Mouse (Mus musculus) CH12.LX (cell line): Measurements from ENCODE around the gene Abcd3. TPM values are rescaled to one million over a fixed set of nuclear protein-coding genes. Genes with fewer than 3 reads are reported as not detected.

ENCODE experiments used
- DNase-seq: peaks from one replicate; pipeline ENCODE4 v3.0.0-alpha.2; 2013; ENCODE audit errors: extremely low read depth
- H3K27ac ChIP-seq: 2 replicates; pipeline ENCODE4 v1.5.1; 2012; ENCODE audit warnings: low read depth, mild to moderate bottlenecking, control low read depth, moderate library complexity; ENCODE audit not compliant: insufficient read depth
- H3K27me3 ChIP-seq: replicated peaks from 2 replicates; pipeline ENCODE3; 2012; ENCODE audit warnings: inconsistent platforms
- H3K36me3 ChIP-seq, 2 experiments: replicated peaks in 1 of 2; 2 replicates each; pipeline versions ENCODE3 to v1.6.1; 2012; ENCODE audit warnings: inconsistent platforms in 1 of 2, low read length in 1 of 2, mild to moderate bottlenecking in 1 of 2, mixed read lengths in 1 of 2, moderate library complexity in 1 of 2; ENCODE audit not compliant: control insufficient read depth in 1 of 2, insufficient read depth in 1 of 2
- H3K4me1 ChIP-seq, 2 experiments: 2 replicates each; pipeline ENCODE4 v1.6.1; 2012; ENCODE audit warnings: inconsistent platforms in 1 of 2, moderate library complexity in 1 of 2; ENCODE audit not compliant: insufficient read depth in 2 of 2, control insufficient read depth in 1 of 2
- H3K4me2 ChIP-seq: 2 replicates; pipeline ENCODE4 v1.6.1; 2012; ENCODE audit warnings: low read depth, mild to moderate bottlenecking, control low read depth; ENCODE audit not compliant: poor library complexity, insufficient read depth, severe bottlenecking
- H3K4me3 ChIP-seq, 3 experiments: fragments of 150-350 bp in 1 of 3; sonication (generic) in 1 of 3; replicated peaks in 1 of 3; 2 replicates each; pipeline versions ENCODE3 to v1.5.1; 2011 to 2012; ENCODE audit warnings: low read depth in 2 of 3, low read length in 2 of 3, mild to moderate bottlenecking in 2 of 3, moderate library complexity in 2 of 3, control low read depth in 1 of 3, improper control_type of control experiment in 1 of 3, inconsistent platforms in 1 of 3, mixed read lengths in 1 of 3; ENCODE audit not compliant: poor library complexity in 1 of 3
- H3K79me2 ChIP-seq: replicated peaks from 2 replicates; pipeline ENCODE4 v1.6.1; 2012; ENCODE audit warnings: mild to moderate bottlenecking, moderate library complexity; ENCODE audit not compliant: control insufficient read depth, poor library complexity, insufficient read depth, severe bottlenecking; ENCODE audit errors: extremely low read depth
- H3K9ac ChIP-seq: 2 replicates; pipeline ENCODE4 v1.6.1; 2012; ENCODE audit warnings: low read depth, mild to moderate bottlenecking, control low read depth, moderate library complexity; ENCODE audit not compliant: insufficient read depth
- H3K9me3 ChIP-seq: replicated peaks from 2 replicates; pipeline ENCODE3; 2012; ENCODE audit warnings: low read length, inconsistent platforms, mixed read lengths
- BHLHE40 ChIP-seq: IDR thresholded peaks from 2 replicates; pipeline ENCODE4 v1.6.1; 2011; ENCODE audit warnings: mild to moderate bottlenecking, low read depth, low read length, improper control_type of control experiment
- CHD1 ChIP-seq: IDR thresholded peaks from 2 replicates; pipeline ENCODE4 v1.6.1; 2012; ENCODE audit warnings: low read depth, low read length, improper control_type of control experiment, inconsistent platforms
- CHD2 ChIP-seq: IDR thresholded peaks from 2 replicates; pipeline ENCODE4 v1.6.1; 2011; ENCODE audit warnings: low read length, improper control_type of control experiment
- E2F4 ChIP-seq: IDR thresholded peaks from 2 replicates; pipeline ENCODE4 v1.6.1; 2011; ENCODE audit warnings: low read depth, low read length, improper control_type of control experiment; ENCODE audit not compliant: insufficient replicate concordance
- GABPA ChIP-seq: IDR thresholded peaks from 2 replicates; pipeline ENCODE4 v1.6.1; 2012; ENCODE audit warnings: low read depth, low read length, improper control_type of control experiment, inconsistent platforms; ENCODE audit not compliant: insufficient replicate concordance
- JUN ChIP-seq: IDR thresholded peaks from 2 replicates; pipeline ENCODE4 v1.6.1; 2011; ENCODE audit warnings: low read depth, mild to moderate bottlenecking, low read length, improper control_type of control experiment, moderate library complexity; ENCODE audit not compliant: insufficient read depth
- MAFK ChIP-seq: IDR thresholded peaks from 2 replicates; pipeline ENCODE4 v1.6.1; 2011; ENCODE audit warnings: low read length, improper control_type of control experiment; ENCODE audit not compliant: insufficient replicate concordance
- MAZ ChIP-seq: IDR thresholded peaks from 2 replicates; pipeline ENCODE4 v1.6.1; 2012; ENCODE audit warnings: low read depth, mild to moderate bottlenecking, inconsistent platforms, low read length, improper control_type of control experiment, moderate library complexity
- MXI1 ChIP-seq: IDR thresholded peaks from 2 replicates; pipeline ENCODE4 v1.6.1; 2011; ENCODE audit warnings: mild to moderate bottlenecking, low read depth, low read length, improper control_type of control experiment
- NELFE ChIP-seq: IDR thresholded peaks from 2 replicates; pipeline ENCODE4 v1.6.1; 2011; ENCODE audit warnings: low read depth, low read length, improper control_type of control experiment
- RAD21 ChIP-seq: IDR thresholded peaks from 2 replicates; pipeline ENCODE4 v1.6.1; 2011; ENCODE audit warnings: low read depth, mild to moderate bottlenecking, low read length, improper control_type of control experiment, moderate library complexity
- UBTF ChIP-seq: IDR thresholded peaks from 2 replicates; pipeline ENCODE4 v1.6.1; 2012; ENCODE audit warnings: low read depth, mild to moderate bottlenecking, inconsistent platforms, low read length, improper control_type of control experiment, moderate library complexity
- USF2 ChIP-seq: conservative IDR thresholded peaks from 2 replicates; pipeline ENCODE4 v1.6.1; 2011; ENCODE audit warnings: low read depth, low read length, improper control_type of control experiment
- ZKSCAN1 ChIP-seq: IDR thresholded peaks from 2 replicates; pipeline ENCODE4 v1.6.1; 2012; ENCODE audit warnings: low read depth, inconsistent platforms, low read length, improper control_type of control experiment, borderline replicate concordance
- dilution Hi-C: fragments of 300-500 bp; cut with MboI; formaldehyde crosslinking; loops from 2 replicates; pipeline ENCODE4 v1.14.3; 2020; ENCODE audit warnings: low sequenced_read_pairs; ENCODE audit not compliant: extremely low pct_unique_long_range_greater_than_20kb, extremely low pct_ligation_motif_present
- in situ Hi-C: fragments of 300-500 bp; cut with MboI; formaldehyde crosslinking; loops from 3 replicates; pipeline ENCODE4 v1.14.3; 2019; ENCODE audit warnings: low sequenced_read_pairs, low pct_ligation_motif_present, low pct_unique_long_range_greater_than_20kb, mixed read lengths
- polyA plus RNA-seq: library from polyadenylated mRNA; unstranded; fragments of >175 nt; gene quantifications from 2 replicates; pipeline ENCODE4 v1.2.1, GENCODE M21; 2012; ENCODE audit warnings: low read depth; ENCODE audit not compliant: insufficient read length
- total RNA-seq, 2 experiments: library from RNA; depleted of rRNA; stranded (reverse); fragments of 300-350 nt in 1 of 2; fragments of >200 nt in 1 of 2; gene quantifications; 2 replicates each; pipeline ENCODE4 v1.2.3; 2012 to 2014

The Abcd3 gene
- total and polyA plus RNA-seq, 3 experiments, result 53.5 to 65.9 (median 53.8) TPM

GRCm38 (mm10) chr3:121713151-121713701 is 101.9 kb downstream of the Abcd3 start:
- Histone ChIP-seq H3K36me3 (no peaks in the 10 kb centered on the region), H3K27ac (no peak overlapping the region), H3K4me3 (no peak overlapping the region), H3K27me3 (no peaks in the 10 kb centered on the region), H3K79me2 (no peaks in the 10 kb centered on the region), H3K4me1 (no peaks in the 10 kb centered on the region), H3K9me3 (no peaks in the 10 kb centered on the region), H3K9ac (no peak overlapping the region), H3K4me2 (no peak overlapping the region)
- in situ Hi-C loops (loop anchor here (25.0 kb wide), 1 partner anchor 401 kb away; no protein-coding TSS in a partner anchor), dilution Hi-C loops (no loop called here)
- DNase-seq, result no peak
- TF ChIP-seq BHLHE40 (no peak), MAFK (peak; percentile 81), RAD21 (no peak), JUN (no peak)

- in situ Hi-C loops, result loop anchor here (25.0 kb wide), 1 partner anchor 400 kb away; no protein-coding TSS in a partner anchor
- Histone ChIP-seq H3K79me2 (no peaks in the 10 kb centered on the region), H3K4me1 (no peaks in the 10 kb centered on the region), H3K27me3 (no peaks in the 10 kb centered on the region), H3K27ac (no peak overlapping the region), H3K36me3 (no peaks in the 10 kb centered on the region), H3K4me2 (no peak overlapping the region), H3K9me3 (no peaks in the 10 kb centered on the region), H3K4me3 (no peak overlapping the region), H3K9ac (no peak overlapping the region)
- dilution Hi-C loops, result no loop called here
- no peak for DNase-seq
- TF ChIP-seq E2F4, result no peak
- TF ChIP-seq UBTF, result no peak
- TF ChIP-seq ZKSCAN1, result no peak
- TF ChIP-seq MAZ, result no peak
- no peak for TF ChIP-seq GABPA
- no peak for TF ChIP-seq USF2
- TF ChIP-seq CHD1, result no peak
- TF ChIP-seq MXI1, result no peak
- TF ChIP-seq NELFE, result no peak
- TF ChIP-seq CHD2, result no peak
Measured at GRCm38 (mm10) chr3:121712222-121712621, 102.9 kb downstream of the Abcd3 start.
